Mouse (Mus musculus) kidney, embryonic 15.5 days (tissue): Measurements from ENCODE around the gene Dhx15. TPM values are rescaled to one million over a fixed set of nuclear protein-coding genes. Genes with fewer than 3 reads are reported as not detected.

Source experiments
- ATAC-seq: fragments of 200-750 bp; cut with Nextera tagmentation; replicated peaks from 2 replicates; pipeline ENCODE4 v1.8.0; 2017; ENCODE audit warnings: moderate TSS enrichment; ENCODE audit not compliant: low FRiP score
- H3K27ac ChIP-seq: fragments of 300-500 bp; sonication (generic); 2 replicates; pipeline ENCODE4 v1.5.1; 2015; ENCODE audit warnings: mild to moderate bottlenecking, inconsistent platforms
- H3K27me3 ChIP-seq: fragments of 300-500 bp; sonication (generic); 2 replicates; pipeline ENCODE4 v1.6.1; 2015; ENCODE audit warnings: inconsistent platforms
- H3K36me3 ChIP-seq: fragments of 300-500 bp; sonication (generic); 2 replicates; pipeline ENCODE4 v1.6.1; 2015; ENCODE audit warnings: inconsistent platforms
- H3K4me1 ChIP-seq: fragments of 300-500 bp; sonication (generic); 2 replicates; pipeline ENCODE4 v1.6.1; 2015; ENCODE audit warnings: inconsistent platforms
- H3K4me2 ChIP-seq: fragments of 300-500 bp; sonication (generic); 2 replicates; pipeline ENCODE4 v1.6.1; 2015; ENCODE audit warnings: moderate library complexity, mild to moderate bottlenecking, inconsistent platforms
- H3K4me3 ChIP-seq: fragments of 300-500 bp; sonication (generic); replicated peaks from 2 replicates; pipeline ENCODE4 v1.5.1; 2015; ENCODE audit warnings: mild to moderate bottlenecking, inconsistent platforms
- H3K9ac ChIP-seq: fragments of 300-500 bp; sonication (generic); 2 replicates; pipeline ENCODE4 v1.6.1; 2015; ENCODE audit warnings: mild to moderate bottlenecking, inconsistent platforms
- H3K9me3 ChIP-seq: fragments of 300-500 bp; sonication (generic); replicated peaks from 2 replicates; pipeline ENCODE4 v1.6.1; 2016; ENCODE audit warnings: inconsistent platforms
- WGBS: fragments of 180-500 bp; shearing (Covaris S2); methylation state at CpG from one replicate; pipeline ENCODE4 v1.1.7; 2015; ENCODE audit warnings: mixed read lengths; 5-methylcytosine and 5-hydroxymethylcytosine counted together
- polyA plus RNA-seq: library from polyadenylated mRNA; unstranded; fragments of >200 nt; fragmentation: Nextera tagmentation; extraction: Ambion mirVana; gene quantifications from 2 replicates; pipeline ENCODE4 v1.2.1, GENCODE M21; 2015

The Dhx15 gene
- polyA plus RNA-seq, 1 experiment from 2014 or later: 182 TPM

GRCm38 (mm10) chr5:52138819-52139218 lies 51.5 kb downstream of the Dhx15 start:
- 65% methylated on average over 6 of the region's 6 CpGs for WGBS
- Histone ChIP-seq H3K27me3 (no peaks in the 10 kb centered on the region), H3K4me3 (no peak overlapping the region), H3K36me3 (peaks cover 43% of the 10 kb centered on the region), H3K4me1 (no peaks in the 10 kb centered on the region), H3K4me2 (no peak overlapping the region), H3K9me3 (no peaks in the 10 kb centered on the region), H3K9ac (no peak overlapping the region), H3K27ac (0 out of 2 replicates have a peak overlapping the region, but pooled peaks have one; percentile 6)
- ATAC-seq: peak; percentile 46; the same call in 1 of the 2 replicates

- 90% methylated on average over 11 of the region's 11 CpGs for WGBS
- Histone ChIP-seq H3K9me3 (no peaks in the 10 kb centered on the region), H3K27me3 (no peaks in the 10 kb centered on the region), H3K36me3 (peaks cover 39% of the 10 kb centered on the region), H3K9ac (no peak overlapping the region), H3K27ac (no peak overlapping the region), H3K4me2 (no peak overlapping the region), H3K4me3 (no peak overlapping the region), H3K4me1 (no peaks in the 10 kb centered on the region)
- no peak for ATAC-seq
These were observed 52.2 kb downstream of the Dhx15 start for GRCm38 (mm10) chr5:52138134-52138533.

- Histone ChIP-seq H3K4me2 (no peak overlapping the region), H3K9ac (no peak overlapping the region), H3K27ac (no peak overlapping the region), H3K9me3 (no peaks in the 10 kb centered on the region), H3K4me1 (no peaks in the 10 kb centered on the region), H3K36me3 (peaks cover 22% of the 10 kb centered on the region), H3K4me3 (no peak overlapping the region), H3K27me3 (no peaks in the 10 kb centered on the region)
- ATAC-seq: no peak
- 74% methylated on average over 16 of the region's 16 CpGs for WGBS
These were observed 54.7 kb downstream of the Dhx15 start for GRCm38 (mm10) chr5:52135460-52136141.

- H3K9ac ChIP-seq: no peak overlapping the region
- no peak for ATAC-seq
- no peak overlapping the region for H3K4me2 ChIP-seq
- WGBS: 93% methylated on average over 7 of the region's 7 CpGs
- no peak overlapping the region for H3K4me3 ChIP-seq
- H3K27ac ChIP-seq: no peak overlapping the region
- no peaks in the 10 kb centered on the region for H3K4me1 ChIP-seq
- no peaks in the 10 kb centered on the region for H3K27me3 ChIP-seq
- peaks cover 7% of the 10 kb centered on the region for H3K36me3 ChIP-seq
- no peaks in the 10 kb centered on the region for H3K9me3 ChIP-seq
These were observed 57.5 kb downstream of the Dhx15 start for GRCm38 (mm10) chr5:52132840-52133239.

GRCm38 (mm10) chr5:52132092-52132491 lies 58.2 kb downstream of the Dhx15 start:
- WGBS: 26% methylated on average over 9 of the region's 9 CpGs
- Histone ChIP-seq H3K9me3 (no peaks in the 10 kb centered on the region), H3K4me1 (no peaks in the 10 kb centered on the region), H3K36me3 (no peaks in the 10 kb centered on the region; the same call in 1 of the 2 replicates), H3K4me2 (no peak overlapping the region), H3K27me3 (no peaks in the 10 kb centered on the region), H3K27ac (no peak overlapping the region), H3K4me3 (no peak overlapping the region), H3K9ac (no peak overlapping the region)
- ATAC-seq: no peak; the same call in 1 of the 2 replicates

GRCm38 (mm10) chr5:52131389-52131788 lies 58.9 kb downstream of the Dhx15 start:
- no peaks in the 10 kb centered on the region; the same call in 1 of the 2 replicates for H3K36me3 ChIP-seq
- H3K27ac ChIP-seq: no peak overlapping the region
- no peaks in the 10 kb centered on the region for H3K27me3 ChIP-seq
- no peaks in the 10 kb centered on the region for H3K4me1 ChIP-seq
- no peak overlapping the region for H3K4me2 ChIP-seq
- H3K9ac ChIP-seq: no peak overlapping the region
- no peak overlapping the region for H3K4me3 ChIP-seq
- ATAC-seq: no peak
- WGBS: 89% methylated on average over 13 of the region's 13 CpGs
- no peaks in the 10 kb centered on the region for H3K9me3 ChIP-seq

- Histone ChIP-seq H3K4me1 (no peaks in the 10 kb centered on the region), H3K9me3 (no peaks in the 10 kb centered on the region), H3K27me3 (no peaks in the 10 kb centered on the region), H3K4me2 (no peak overlapping the region), H3K27ac (no peak overlapping the region), H3K36me3 (no peaks in the 10 kb centered on the region; the same call in 1 of the 2 replicates), H3K4me3 (no peak overlapping the region), H3K9ac (no peak overlapping the region)
- ATAC-seq: no peak
- 50% methylated on average over 1 of the region's 1 CpGs for WGBS
These were observed 59.8 kb downstream of the Dhx15 start for GRCm38 (mm10) chr5:52130496-52130895.

- no peaks in the 10 kb centered on the region for H3K36me3 ChIP-seq
These were observed 64.1 kb downstream of the Dhx15 start for GRCm38 (mm10) chr5:52126263-52126662.

GRCm38 (mm10) chr5:52125854-52126253 lies 64.5 kb downstream of the Dhx15 start:
- no peak overlapping the region for H3K27ac ChIP-seq
- no peak for ATAC-seq
- no peak overlapping the region for H3K4me3 ChIP-seq
- H3K9me3 ChIP-seq: no peaks in the 10 kb centered on the region
- H3K36me3 ChIP-seq: no peaks in the 10 kb centered on the region
- no peak overlapping the region for H3K9ac ChIP-seq
- 84% methylated on average over 8 of the region's 8 CpGs for WGBS
- no peaks in the 10 kb centered on the region for H3K4me1 ChIP-seq
- H3K27me3 ChIP-seq: no peaks in the 10 kb centered on the region
- no peak overlapping the region for H3K4me2 ChIP-seq

More at GRCm38 (mm10) chr5:52126263-52126662, 64.1 kb downstream of the Dhx15 start:
- H3K4me1 ChIP-seq: no peaks in the 10 kb centered on the region
- H3K4me2 ChIP-seq: no peak overlapping the region
- no peak for ATAC-seq
- no peaks in the 10 kb centered on the region for H3K9me3 ChIP-seq
- H3K27ac ChIP-seq: no peak overlapping the region
- WGBS: 70% methylated on average over 7 of the region's 7 CpGs
- no peaks in the 10 kb centered on the region for H3K27me3 ChIP-seq
- H3K4me3 ChIP-seq: no peak overlapping the region
- H3K9ac ChIP-seq: no peak overlapping the region

- no peak overlapping the region for H3K9ac ChIP-seq
- no peak overlapping the region for H3K4me2 ChIP-seq
- WGBS: 87% methylated on average over 6 of the region's 6 CpGs
- H3K4me1 ChIP-seq: no peaks in the 10 kb centered on the region
- no peak for ATAC-seq
- H3K36me3 ChIP-seq: no peaks in the 10 kb centered on the region
- H3K27me3 ChIP-seq: peaks cover 10% of the 10 kb centered on the region
- H3K9me3 ChIP-seq: no peaks in the 10 kb centered on the region
- no peak overlapping the region for H3K27ac ChIP-seq
- no peak overlapping the region for H3K4me3 ChIP-seq
These were observed 68.2 kb downstream of the Dhx15 start for GRCm38 (mm10) chr5:52122146-52122545.

GRCm38 (mm10) chr5:52119822-52120221 lies 70.5 kb downstream of the Dhx15 start:
- Histone ChIP-seq H3K9ac (no peak overlapping the region), H3K4me2 (no peak overlapping the region), H3K4me1 (peaks cover 16% of the 10 kb centered on the region), H3K9me3 (no peaks in the 10 kb centered on the region), H3K27ac (no peak overlapping the region), H3K4me3 (no peak overlapping the region), H3K27me3 (peaks cover 29% of the 10 kb centered on the region), H3K36me3 (no peaks in the 10 kb centered on the region)
- no peak for ATAC-seq
- 64% methylated on average over 2 of the region's 2 CpGs for WGBS

- no peak for ATAC-seq
- Histone ChIP-seq H3K9ac (no peak overlapping the region), H3K4me3 (no peak overlapping the region), H3K36me3 (no peaks in the 10 kb centered on the region), H3K4me1 (peaks cover 22% of the 10 kb centered on the region), H3K27ac (no peak overlapping the region), H3K27me3 (peaks cover 35% of the 10 kb centered on the region), H3K9me3 (no peaks in the 10 kb centered on the region), H3K4me2 (no peak overlapping the region)
- WGBS: 78% methylated on average over 2 of the region's 2 CpGs
These were observed 71.1 kb downstream of the Dhx15 start for GRCm38 (mm10) chr5:52119192-52119591.

GRCm38 (mm10) chr5:52117829-52118228 lies 72.5 kb downstream of the Dhx15 start:
- 85% methylated on average over 4 of the region's 4 CpGs for WGBS
- H3K9ac ChIP-seq: no peak overlapping the region

More at GRCm38 (mm10) chr5:52117829-52118228, 72.5 kb downstream of the Dhx15 start:
- no peak overlapping the region for H3K27ac ChIP-seq
- no peaks in the 10 kb centered on the region for H3K36me3 ChIP-seq
- H3K4me2 ChIP-seq: no peak overlapping the region
- H3K9me3 ChIP-seq: no peaks in the 10 kb centered on the region
- H3K27me3 ChIP-seq: peaks cover 49% of the 10 kb centered on the region
- H3K4me1 ChIP-seq: peaks cover 35% of the 10 kb centered on the region
- no peak for ATAC-seq
- H3K4me3 ChIP-seq: no peak overlapping the region
